Mouse (Mus musculus) heart, postnatal 0 days (tissue): ENCODE measurements around the gene Ggcx.

Experiments used
- CTCF ChIP-seq: IDR thresholded peaks from 2 replicates; pipeline ENCODE4 v1.5.1; 2016; ENCODE audit warnings: antibody characterized with exemption, control low read depth, low read depth
- EP300 ChIP-seq: IDR thresholded peaks from 2 replicates; pipeline ENCODE4 v1.6.1; 2016; ENCODE audit warnings: antibody characterized with exemption, low read depth

DNA sequence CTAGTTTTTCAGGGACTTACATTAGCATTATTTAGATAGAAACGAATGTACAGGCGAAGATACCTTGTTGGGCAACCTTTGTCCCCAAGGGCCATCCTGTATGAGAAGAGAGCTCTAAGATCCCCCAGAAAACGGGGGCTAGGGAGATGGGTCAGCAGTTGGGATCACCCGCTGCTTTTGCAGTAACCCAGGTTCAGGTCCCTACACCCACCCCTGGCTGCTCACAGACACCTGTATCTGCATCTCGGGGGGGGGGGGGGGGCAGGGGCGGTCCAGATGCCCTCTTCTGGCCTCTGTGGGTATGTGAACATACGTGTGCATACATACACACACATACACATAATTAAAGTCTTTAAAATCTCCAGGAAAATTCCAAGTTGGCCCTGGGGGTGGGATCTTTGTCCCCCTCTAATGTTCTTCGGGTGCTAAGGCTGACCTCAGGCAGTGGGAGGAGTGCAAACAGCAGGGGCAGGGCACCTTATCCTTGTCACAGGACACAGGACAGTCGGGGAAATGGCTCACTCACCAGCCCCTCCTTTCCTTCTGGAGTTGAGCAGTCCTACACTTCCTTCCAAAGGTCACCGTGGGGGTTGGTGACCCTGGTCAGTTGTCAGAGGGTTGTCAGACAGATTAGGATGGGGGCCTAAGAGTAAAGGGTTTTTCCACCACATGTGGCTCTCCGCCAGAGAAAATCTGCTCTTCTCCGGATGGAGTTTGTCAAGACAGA, 23.1 kb upstream of the Ggcx start:
- TF ChIP-seq CTCF: no peak
- no peak for TF ChIP-seq EP300
